Mouse (Mus musculus) brain, embryonic 14.5 days (tissue): Measurements from ENCODE around the gene Rassf1. TPM values are rescaled to one million over a fixed set of nuclear protein-coding genes. Genes with fewer than 3 reads are reported as not detected.
A peak's percentile ranks its signal among the peaks of the same experiment; 100 is the strongest.

Experiments used
- DNase-seq: peaks from one replicate; pipeline ENCODE4 v3.0.0-alpha.2; 2011; ENCODE audit warnings: low read depth
- CTCF ChIP-seq: fragments of 200-500 bp; IDR thresholded peaks from 2 replicates; pipeline ENCODE4 v1.5.1; 2012; ENCODE audit warnings: inconsistent platforms, mild to moderate bottlenecking, moderate library complexity, borderline replicate concordance; ENCODE audit not compliant: insufficient read depth, insufficient read length; ENCODE audit errors: extremely low read depth
- POLR2A ChIP-seq: fragments of 200-500 bp; IDR thresholded peaks from 2 replicates; pipeline ENCODE4 v1.6.1; 2012; ENCODE audit warnings: mild to moderate bottlenecking, inconsistent platforms, borderline replicate concordance; ENCODE audit not compliant: poor library complexity, insufficient read depth, insufficient read length, severe bottlenecking; ENCODE audit errors: extremely low read depth
- polyA plus RNA-seq: library from polyadenylated mRNA; depleted of rRNA; stranded (reverse); fragments of >200 nt; gene quantifications from 2 replicates; pipeline ENCODE4 v1.2.3, GENCODE M21; 2012; rRNA removed

The Rassf1 gene
- 31.5 and 34.2 TPM in 2 replicates for polyA plus RNA-seq

- DNase-seq = peak; percentile 44
- no peak for TF ChIP-seq CTCF
- 0 out of 2 replicates have a peak, but pooled peaks have one; percentile 16 for TF ChIP-seq POLR2A
Observed at GRCm38 (mm10) chr9:107551117-107551889, at the start of gene Rassf1. TSS of gene Rassf1 (plus strand) at chr9:107551555.

GRCm38 (mm10) chr9:107502131-107502846, 49.1 kb upstream of the Rassf1 start:
- DNase-seq = no peak
- TF ChIP-seq POLR2A (no peak), CTCF (no peak)

GRCm38 (mm10) chr9:107504662-107505537, 46.5 kb upstream of the Rassf1 start:
- no peak for TF ChIP-seq POLR2A
- TF ChIP-seq CTCF = no peak
- DNase-seq = peak; percentile 80

GRCm38 (mm10) chr9:107508266-107508665, 43.1 kb upstream of the Rassf1 start:
- DNase-seq = peak; percentile 90
- peak; percentile 21; the same call in 1 of the 2 replicates for TF ChIP-seq CTCF
- no peak for TF ChIP-seq POLR2A

GRCm38 (mm10) chr9:107510384-107511100, 40.8 kb upstream of the Rassf1 start:
- no peak for DNase-seq
- TF ChIP-seq CTCF = no peak
- TF ChIP-seq POLR2A = no peak

- TF ChIP-seq POLR2A = no peak
- TF ChIP-seq CTCF = no peak
- peak; percentile 74 for DNase-seq
Observed at GRCm38 (mm10) chr9:107511436-107511835, 39.9 kb upstream of the Rassf1 start.

- TF ChIP-seq CTCF = no peak
- no peak for TF ChIP-seq POLR2A
- DNase-seq = no peak
Observed at GRCm38 (mm10) chr9:107512326-107512725, 39.0 kb upstream of the Rassf1 start.

GRCm38 (mm10) chr9:107514303-107514955, 36.9 kb upstream of the Rassf1 start:
- DNase-seq = peak; percentile 89
- peak; percentile 100 for TF ChIP-seq CTCF
- no peak for TF ChIP-seq POLR2A

- peak; percentile 58 for DNase-seq
- TF ChIP-seq POLR2A (no peak), CTCF (no peak)
Observed at GRCm38 (mm10) chr9:107520331-107520730, 31.0 kb upstream of the Rassf1 start.

- DNase-seq = no peak
- TF ChIP-seq CTCF (no peak), POLR2A (no peak)
Observed at GRCm38 (mm10) chr9:107521190-107521589, 30.2 kb upstream of the Rassf1 start.

GRCm38 (mm10) chr9:107521711-107522399, 29.5 kb upstream of the Rassf1 start:
- TF ChIP-seq POLR2A (no peak), CTCF (no peak)
- peak; percentile 62 for DNase-seq
